Mouse (Mus musculus) fibroblast of lung, adult 2 months (primary cell): Measurements from ENCODE around the gene Kmt5c.

Source experiments
- DNase-seq: peaks from one replicate; pipeline ENCODE4 v3.0.0-alpha.2; 2011; ENCODE audit warnings: low read depth

The Kmt5c gene

GRCm38 (mm10) chr7:4739544-4740275, at the start of gene Kmt5c:
Gene Kmt5c (plus strand): TSS chr7:4740115.
- DNase-seq: peak; percentile 100

GRCm38 (mm10) chr7:4690387-4690786, 49.5 kb upstream of the Kmt5c start, which contains the start of gene Brsk1:
Gene Brsk1 (plus strand): TSS chr7:4690604.
- no peak for DNase-seq

GRCm38 (mm10) chr7:4690951-4691653, 48.8 kb upstream of the Kmt5c start:
- no peak for DNase-seq

- DNase-seq: no peak
Observed at GRCm38 (mm10) chr7:4693004-4693403, 46.9 kb upstream of the Kmt5c start.

- no peak for DNase-seq
Observed at GRCm38 (mm10) chr7:4702334-4702733, 37.6 kb upstream of the Kmt5c start.

- no peak for DNase-seq
Observed at GRCm38 (mm10) chr7:4703195-4703594, 36.7 kb upstream of the Kmt5c start.

GRCm38 (mm10) chr7:4705098-4705497, 34.8 kb upstream of the Kmt5c start:
- no peak for DNase-seq

GRCm38 (mm10) chr7:4712594-4712993, 27.3 kb upstream of the Kmt5c start:
- no peak for DNase-seq

- DNase-seq: no peak
Observed at GRCm38 (mm10) chr7:4716955-4717354, 23.0 kb upstream of the Kmt5c start.

- DNase-seq: no peak
Observed at GRCm38 (mm10) chr7:4719276-4719675, 20.6 kb upstream of the Kmt5c start.

- DNase-seq: no peak
Observed at GRCm38 (mm10) chr7:4723508-4723907, 16.4 kb upstream of the Kmt5c start.

GRCm38 (mm10) chr7:4724359-4724758, 15.6 kb upstream of the Kmt5c start:
- no peak for DNase-seq

GRCm38 (mm10) chr7:4725169-4725568, 14.7 kb upstream of the Kmt5c start, which contains the start of gene Tmem150b:
Gene Tmem150b (minus strand): TSS chr7:4725249.
- DNase-seq: no peak

- no peak for DNase-seq
Observed at GRCm38 (mm10) chr7:4731090-4731489, 8.8 kb upstream of the Kmt5c start.

GRCm38 (mm10) chr7:4732968-4733392, 6.9 kb upstream of the Kmt5c start:
- no peak for DNase-seq

- DNase-seq: no peak
Observed at GRCm38 (mm10) chr7:4739041-4739543, 823 bp upstream of the Kmt5c start.

- DNase-seq: no peak
Observed at GRCm38 (mm10) chr7:4740309-4740727, 403 bp downstream of the Kmt5c start.

GRCm38 (mm10) chr7:4741151-4741550, 1.2 kb downstream of the Kmt5c start:
- no peak for DNase-seq

- DNase-seq: no peak
Observed at GRCm38 (mm10) chr7:4741672-4742481, 2.0 kb downstream of the Kmt5c start.

GRCm38 (mm10) chr7:4742482-4742819, 2.5 kb downstream of the Kmt5c start:
- DNase-seq: no peak

GRCm38 (mm10) chr7:4743354-4743753, 3.4 kb downstream of the Kmt5c start:
- DNase-seq: no peak

- no peak for DNase-seq
Observed at GRCm38 (mm10) chr7:4744886-4745285, 5.0 kb downstream of the Kmt5c start.
